23 mouse cellular contexts compared by ENCODE assay signal in genomic region chr16:55890346-55891136, GRCm38 (mm10). TPM values are rescaled to one million over a fixed set of nuclear protein-coding genes. Genes with fewer than 3 reads are reported as not detected.
DNase-seq lines count a peak whose midpoint lies in the region; ATAC-seq and TF ChIP-seq lines count a peak whose summit lies in the region.
"Had no signal": no experiment of that assay in that cellular context is flagged by ENCODE, and none has a peak within 500 bp of the region (broad histone marks: within the 10 kb centered on the region; RNA-seq: fewer than 3 reads in every experiment).

No protein-coding gene starts in this region.

- no peak for TF ChIP-seq EP300 in heart, adult 2 months (IDR thresholded peaks at IDR 0.05; ENCODE audit: insufficient read depth, low read depth, low read length)

- DNase-seq in heart, adult 2 months: no peak
- no peak for DNase-seq in heart, embryonic 10.5 days (ENCODE audit: low spot score)
- DNase-seq in testis, postnatal 14 days (ENCODE audit: low spot score): no peak
- DNase-seq in splenic B cell, adult 2 months (ENCODE audit: low read depth, low spot score): peak; percentile 29
- DNase-seq in layer of hippocampus, adult 9-10 months (ENCODE audit: low spot score): no peak
- no peak for DNase-seq in adrenal gland, adult 18-20 months (ENCODE audit: low spot score in 2 of 2)
- DNase-seq: adrenal gland, postnatal 14 days; cerebellum, adult 8-10 months; gastrocnemius, postnatal 14 days; heart, adult 11 months; heart, postnatal 4 days; kidney, adult 11 months; left cerebral cortex, postnatal 4 days; lung, postnatal 4 days; thymus, postnatal 36 days had no signal

- no peak overlapping the region for H3K4me3 ChIP-seq in heart, adult 2 months
- H3K4me3 ChIP-seq in heart, embryonic 10.5 days: no peak overlapping the region
- no peak overlapping the region for H3K4me3 ChIP-seq in testis, adult 2 months (ENCODE audit: control insufficient read depth, low read depth, low read length)
- no peak overlapping the region for H3K4me3 ChIP-seq in liver, embryonic 12.5 days
- H3K4me3 ChIP-seq: forebrain, embryonic 15.5 days; limb, embryonic 15.5 days; lung, embryonic 15.5 days; midbrain, embryonic 10.5 days had no signal

- TF ChIP-seq POLR2A in heart, adult 2 months (IDR thresholded peaks at IDR 0.05; ENCODE audit: insufficient read depth, low read depth, low read length): no peak
- TF ChIP-seq POLR2A in testis, adult 2 months (IDR thresholded peaks at IDR 0.05; ENCODE audit: control insufficient read depth, low read depth, low read length): peak; percentile 48; the same call in 1 of the 2 replicates

- H3K27me3 ChIP-seq in heart, adult 2 months (ENCODE audit: control insufficient read depth, insufficient read depth, low read length): no peaks in the 10 kb centered on the region
- no peaks in the 10 kb centered on the region for H3K27me3 ChIP-seq in heart, embryonic 10.5 days (ENCODE audit: insufficient read depth, poor library complexity, severe bottlenecking)
- H3K27me3 ChIP-seq in testis, adult 2 months (ENCODE audit: control insufficient read depth, insufficient read depth, low read length): no peaks in the 10 kb centered on the region
- H3K27me3 ChIP-seq in liver, embryonic 12.5 days (replicated peaks): no peaks in the 10 kb centered on the region
- H3K27me3 ChIP-seq in splenic B cell, adult 2 months (ENCODE audit: control insufficient read depth, insufficient read depth, low read length, poor library complexity, severe bottlenecking): no peaks in the 10 kb centered on the region
- H3K27me3 ChIP-seq: forebrain, embryonic 15.5 days; limb, embryonic 15.5 days; lung, embryonic 15.5 days had no signal

- no peaks in the 10 kb centered on the region for H3K9me3 ChIP-seq in heart, embryonic 10.5 days
- H3K9me3 ChIP-seq in liver, embryonic 12.5 days (replicated peaks): no peaks in the 10 kb centered on the region
- H3K9me3 ChIP-seq: forebrain, embryonic 15.5 days; limb, embryonic 15.5 days; lung, embryonic 15.5 days; midbrain, embryonic 10.5 days had no signal

- H3K4me1 ChIP-seq in heart, adult 2 months (ENCODE audit: control insufficient read depth, insufficient read depth, low read length): peaks cover 4% of the 10 kb centered on the region
- H3K4me1 ChIP-seq in heart, embryonic 10.5 days: peaks cover 25% of the 10 kb centered on the region
- H3K4me1 ChIP-seq in testis, adult 2 months (ENCODE audit: control insufficient read depth, insufficient read depth, low read length): peaks cover 2% of the 10 kb centered on the region; the same call in 1 of the 2 replicates
- H3K4me1 ChIP-seq in liver, embryonic 12.5 days: peaks cover 43% of the 10 kb centered on the region

- 47% methylated on average over 19 of the region's 19 CpGs for WGBS in heart, adult 2 months
- WGBS in heart, embryonic 10.5 days: 74% methylated on average over 19 of the region's 19 CpGs
- WGBS in liver, embryonic 12.5 days (ENCODE audit: insufficient replicate concordance): 57% methylated on average over 19 of the region's 19 CpGs

- no peak overlapping the region for H3K27ac ChIP-seq in heart, adult 2 months
- no peak overlapping the region for H3K27ac ChIP-seq in heart, embryonic 10.5 days
- peak overlapping the region; percentile 18; the same call in 1 of the 2 replicates for H3K27ac ChIP-seq in testis, adult 2 months (ENCODE audit: control insufficient read depth, insufficient read depth, low read depth, low read length)
- 0 out of 2 replicates have a peak overlapping the region, but pooled peaks have one; percentile 40 for H3K27ac ChIP-seq in liver, embryonic 12.5 days
- H3K27ac ChIP-seq: forebrain, embryonic 15.5 days; limb, embryonic 15.5 days; lung, embryonic 15.5 days; midbrain, embryonic 10.5 days had no signal

- H3K9ac ChIP-seq in heart, adult 2 months (ENCODE audit: low read depth, low read length): 0 out of 2 replicates have a peak overlapping the region, but pooled peaks have one; percentile 44
- no peak overlapping the region for H3K9ac ChIP-seq in liver, embryonic 12.5 days
- H3K9ac ChIP-seq: forebrain, embryonic 15.5 days; limb, embryonic 15.5 days; lung, embryonic 15.5 days had no signal

- TF ChIP-seq CTCF in heart, adult 2 months (IDR thresholded peaks at IDR 0.05): no peak
- no peak for TF ChIP-seq CTCF in testis, adult 2 months (IDR thresholded peaks at IDR 0.05; ENCODE audit: control insufficient read depth, insufficient read depth, insufficient replicate concordance, low read depth, low read length)

- no peaks in the 10 kb centered on the region for H3K36me3 ChIP-seq in heart, adult 2 months (ENCODE audit: control insufficient read depth, insufficient read depth, low read length)
- H3K36me3 ChIP-seq in heart, embryonic 10.5 days: peaks cover 10% of the 10 kb centered on the region
- no peaks in the 10 kb centered on the region for H3K36me3 ChIP-seq in testis, adult 2 months (ENCODE audit: control insufficient read depth, insufficient read depth, low read length)
- H3K36me3 ChIP-seq in liver, embryonic 12.5 days: peaks cover 12% of the 10 kb centered on the region
- H3K36me3 ChIP-seq in splenic B cell, adult 2 months (ENCODE audit: control insufficient read depth, insufficient read depth, low read length, poor library complexity, severe bottlenecking): peaks cover 7% of the 10 kb centered on the region

- intact Hi-C loops in heart, adult 2 months (cut with DNase I): no loop called here

- H3K79me2 ChIP-seq in heart, adult 2 months (replicated peaks; ENCODE audit: control insufficient read depth, insufficient read depth, low read length): no peaks in the 10 kb centered on the region

- ATAC-seq in liver, embryonic 12.5 days: no peak
- ATAC-seq: forebrain, embryonic 15.5 days; hindbrain, embryonic 16.5 days; midbrain, embryonic 16.5 days had no signal

- peak overlapping the region; percentile 19 for H3K4me2 ChIP-seq in liver, embryonic 12.5 days
- H3K4me2 ChIP-seq: forebrain, embryonic 15.5 days; limb, embryonic 15.5 days; lung, embryonic 15.5 days had no signal

RNA-seq across cellular contexts. Expression of gene Nxpe3, which starts 4.5 kb away (rescaled TPM):
- under 1 TPM; 0.43 to 0.44 TPM for total RNA-seq in heart, adult 2 months (2021)
- 0.51 and 0.82 TPM in 2 replicates for polyA plus RNA-seq in heart, adult 2 months (2012; rRNA removed)
- 0.58 and 0.95 TPM in 2 replicates for polyA plus RNA-seq in heart, embryonic 10.5 days (2016; fragmentation: Nextera tagmentation; extraction: Ambion mirVana)
- polyA plus RNA-seq in testis, adult 2 months (2012; rRNA removed): 8.5 and 8.8 TPM in 2 replicates
- 0.57 and 0.71 TPM in 2 replicates for polyA plus RNA-seq in liver, embryonic 12.5 days (2016; fragmentation: Nextera tagmentation; extraction: Ambion mirVana)
- 1 to 10 TPM; 1.4 to 1.6 TPM for total RNA-seq in adrenal gland, adult 18-20 months (2021)

RNA-seq across cellular contexts. Expression of gene Cep97, which starts 44.1 kb away (rescaled TPM):
- total RNA-seq in heart, adult 2 months (2021): 1 to 10 TPM; 3.3 to 5.6 TPM
- polyA plus RNA-seq in heart, adult 2 months (2012; rRNA removed): 1.1 and 1.5 TPM in 2 replicates
- 10.3 and 10.4 TPM in 2 replicates for polyA plus RNA-seq in heart, embryonic 10.5 days (2016; fragmentation: Nextera tagmentation; extraction: Ambion mirVana)
- 2.2 and 3.0 TPM in 2 replicates for polyA plus RNA-seq in testis, adult 2 months (2012; rRNA removed)
- 5.7 and 6.0 TPM in 2 replicates for polyA plus RNA-seq in liver, embryonic 12.5 days (2016; fragmentation: Nextera tagmentation; extraction: Ambion mirVana)
- 1 to 10 TPM; 7.1 to 7.6 TPM for total RNA-seq in adrenal gland, adult 18-20 months (2021)

RNA-seq across cellular contexts. Expression of gene Nfkbiz, which starts 51.8 kb away (rescaled TPM):
- 1 to 10 TPM; 2.1 to 2.3 TPM for total RNA-seq in heart, adult 2 months (2021)
- 2.8 and 3.4 TPM in 2 replicates for polyA plus RNA-seq in heart, adult 2 months (2012; rRNA removed)
- 1.7 and 3.1 TPM in 2 replicates for polyA plus RNA-seq in heart, embryonic 10.5 days (2016; fragmentation: Nextera tagmentation; extraction: Ambion mirVana)
- polyA plus RNA-seq in testis, adult 2 months (2012; rRNA removed): 4.5 and 4.6 TPM in 2 replicates
- polyA plus RNA-seq in liver, embryonic 12.5 days (2016; fragmentation: Nextera tagmentation; extraction: Ambion mirVana): 2.4 and 2.6 TPM in 2 replicates
- total RNA-seq in adrenal gland, adult 18-20 months (2021): 1 to 10 TPM; 4.2 to 6.2 TPM

Comparison
In these comparisons a context has a peak if more than half of its experiments do, and no peak if none do; other contexts are left out.
1. H3K27ac ChIP-seq: peak in testis, adult 2 months (single experiment) and liver, embryonic 12.5 days (single experiment); none in heart, adult 2 months (single experiment) and heart, embryonic 10.5 days (single experiment).